Mouse (Mus musculus) cerebellum, adult 11-12 months (tissue): Measurements from ENCODE around the gene Gm973.

ENCODE experiments used
- DNase-seq: peaks from one replicate; pipeline ENCODE4 v3.0.0; 2022

The Gm973 gene

DNA sequence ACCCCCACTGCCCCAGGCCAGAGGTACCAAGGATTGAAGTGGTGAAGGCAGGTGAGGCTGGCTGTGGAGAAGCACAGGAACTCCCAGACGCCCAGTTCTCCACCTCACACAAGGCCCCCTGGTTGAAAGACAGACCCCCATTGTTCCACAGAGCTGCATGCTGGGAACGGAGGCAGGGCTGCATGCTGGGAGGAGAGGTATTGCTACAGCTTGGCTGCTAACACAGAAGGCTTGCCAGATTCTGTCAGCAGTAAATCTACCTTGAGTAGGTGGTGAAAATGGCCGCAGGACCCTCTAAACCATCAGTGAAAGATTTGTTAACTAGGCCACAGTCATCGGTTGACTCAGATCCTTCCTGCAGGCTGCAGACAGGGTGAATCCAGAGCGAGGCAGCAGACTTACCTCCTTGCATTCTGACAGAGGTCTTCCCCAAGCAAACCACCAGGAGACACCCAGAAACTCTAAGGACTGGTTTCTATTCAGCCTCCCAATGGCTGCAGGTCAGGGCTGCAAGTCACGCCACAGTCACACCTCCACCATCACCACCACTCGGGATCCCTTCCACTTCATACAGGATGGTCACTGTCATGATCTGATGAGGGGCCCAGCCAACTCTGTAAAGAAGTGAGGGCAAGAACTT, 33.1 kb downstream of the Gm973 start:
- no peak for DNase-seq

DNA sequence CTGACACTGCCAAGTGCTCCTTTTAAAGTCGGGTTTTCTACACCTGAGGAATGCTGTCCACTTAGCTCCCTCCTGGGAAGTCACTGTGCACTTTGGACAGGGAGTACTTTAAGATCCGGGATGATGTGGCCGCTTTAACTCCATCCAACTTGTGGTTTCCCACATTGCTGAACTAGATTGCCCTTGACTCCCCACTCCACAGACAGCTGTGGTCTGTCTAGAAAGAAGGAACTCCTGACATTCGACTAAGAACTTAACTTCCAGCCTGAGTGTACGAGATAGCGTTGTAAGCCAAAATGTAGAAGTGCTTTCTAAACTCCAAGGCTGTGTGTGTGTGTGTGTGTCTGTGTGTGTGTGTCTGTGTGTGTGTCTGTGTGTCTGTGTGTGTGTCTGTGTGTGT, 34.2 kb downstream of the Gm973 start:
- DNase-seq, result no peak

DNA sequence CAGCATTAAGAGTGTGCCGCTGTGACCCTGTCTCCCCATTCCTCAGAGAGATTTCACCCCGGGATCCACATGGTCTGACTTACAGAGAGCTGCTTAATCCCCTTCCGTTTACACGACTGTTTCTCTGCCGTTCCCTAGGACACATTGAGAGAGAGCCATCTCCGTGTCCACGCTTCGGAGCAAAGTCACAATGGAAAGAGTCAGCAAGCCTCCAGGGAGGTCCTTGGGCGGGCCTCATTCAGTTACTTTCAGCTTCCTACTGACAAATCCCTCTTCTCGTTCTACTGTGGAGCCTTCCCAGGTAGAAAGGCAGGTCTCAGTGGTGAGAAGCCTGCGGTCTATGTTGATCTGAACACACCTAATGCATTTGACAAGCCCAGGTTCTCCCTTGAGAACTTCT, 34.9 kb downstream of the Gm973 start:
- DNase-seq, result no peak

DNA sequence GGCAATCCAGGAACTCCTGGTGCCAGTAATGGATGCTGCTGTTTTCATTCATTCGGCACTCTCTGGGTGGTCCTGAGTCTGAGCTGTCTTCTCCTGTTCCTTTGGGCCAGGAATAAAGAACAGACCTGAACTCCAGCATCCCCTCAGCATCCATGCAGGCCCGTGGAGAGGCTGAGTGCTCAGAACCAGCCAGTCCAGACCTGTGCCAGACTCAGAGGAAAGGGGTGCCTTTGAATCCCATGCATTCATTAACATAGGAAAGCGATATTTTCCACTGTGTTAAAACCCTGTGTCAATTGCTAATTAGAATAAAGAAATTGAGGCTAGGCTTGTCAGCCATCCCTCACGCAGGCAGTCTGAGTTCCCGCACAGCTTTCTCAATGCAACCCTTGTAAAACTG, 37.6 kb downstream of the Gm973 start:
- DNase-seq, result no peak

DNA sequence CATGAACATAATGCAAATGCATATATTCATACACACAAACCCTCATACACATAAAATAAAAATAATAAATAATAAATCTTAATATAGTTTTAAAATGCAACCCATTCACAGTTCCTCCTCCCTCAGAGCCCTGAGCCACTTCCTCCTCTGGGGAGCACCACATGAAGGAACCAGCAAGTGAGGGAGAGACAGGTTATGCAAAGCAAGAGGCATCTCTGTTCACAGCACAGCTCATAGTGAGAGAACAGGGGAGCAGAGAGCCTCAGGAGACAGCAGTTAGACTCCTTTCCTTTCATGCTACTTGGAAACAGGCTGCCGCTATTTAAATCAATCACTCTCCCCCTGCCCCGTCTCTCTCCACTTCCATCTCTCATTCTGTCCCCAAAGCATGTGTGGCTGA, 47.5 kb downstream of the Gm973 start:
- DNase-seq, result no peak

DNA sequence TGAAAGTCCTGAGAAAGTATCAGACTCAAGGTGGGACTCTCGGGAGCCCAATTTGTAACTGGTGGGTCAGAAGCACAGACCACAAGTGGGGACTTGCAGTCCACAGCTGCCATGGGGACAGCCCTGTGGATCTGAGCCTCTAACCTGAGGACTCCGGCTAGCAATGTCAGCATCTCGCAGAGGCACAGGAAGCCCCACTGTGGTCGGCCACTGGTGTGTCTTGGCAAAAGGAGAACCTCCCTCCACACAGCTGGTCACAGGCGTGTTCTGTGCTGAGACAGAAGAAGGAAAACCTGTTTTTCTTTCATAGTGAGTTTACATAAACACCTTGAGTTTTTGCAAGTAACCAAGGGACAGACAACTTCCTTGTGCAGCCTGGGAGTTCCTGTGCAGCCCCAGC, 49.7 kb downstream of the Gm973 start:
- DNase-seq, result peak; percentile 43

DNA sequence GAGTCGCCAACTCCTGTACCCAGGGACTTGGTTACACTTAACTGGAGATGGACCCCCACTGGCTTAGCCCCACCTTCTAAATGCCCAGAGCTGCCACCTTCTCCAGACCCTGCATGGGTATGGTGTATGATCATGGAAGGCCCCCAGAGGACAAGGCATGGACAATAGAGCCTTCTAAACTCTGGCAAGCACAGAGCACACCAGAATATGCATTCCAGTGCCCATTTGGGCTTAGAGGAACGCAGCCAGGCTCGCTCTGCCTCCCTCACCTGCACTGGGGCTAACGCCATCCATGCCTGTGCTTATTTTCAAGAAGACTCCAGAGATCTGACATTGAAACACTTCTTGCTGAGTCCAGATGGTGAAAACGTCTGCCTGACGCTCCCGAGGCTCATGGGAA, 50.2 kb downstream of the Gm973 start:
- DNase-seq, result peak; percentile 51

DNA sequence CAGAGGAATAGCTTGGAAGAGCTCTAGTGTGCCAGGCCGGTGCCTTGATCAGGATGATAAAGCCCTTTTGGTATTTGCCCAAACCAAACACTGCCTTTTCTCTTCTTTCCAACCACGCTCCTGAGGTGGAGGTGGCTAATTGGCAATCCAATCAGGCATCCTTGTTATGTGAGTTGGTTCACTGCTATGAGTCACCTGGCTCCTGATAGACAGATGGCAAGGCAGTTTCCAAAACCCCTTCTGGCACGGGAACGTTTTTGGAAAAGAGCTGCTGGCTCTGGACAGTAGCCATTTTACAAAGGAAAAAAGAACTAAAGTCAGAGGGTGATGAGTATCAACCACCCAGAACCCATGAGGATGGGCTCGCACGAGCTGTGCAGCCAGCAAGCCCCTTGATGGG, 50.9 kb downstream of the Gm973 start:
- DNase-seq, result peak; percentile 92

DNA sequence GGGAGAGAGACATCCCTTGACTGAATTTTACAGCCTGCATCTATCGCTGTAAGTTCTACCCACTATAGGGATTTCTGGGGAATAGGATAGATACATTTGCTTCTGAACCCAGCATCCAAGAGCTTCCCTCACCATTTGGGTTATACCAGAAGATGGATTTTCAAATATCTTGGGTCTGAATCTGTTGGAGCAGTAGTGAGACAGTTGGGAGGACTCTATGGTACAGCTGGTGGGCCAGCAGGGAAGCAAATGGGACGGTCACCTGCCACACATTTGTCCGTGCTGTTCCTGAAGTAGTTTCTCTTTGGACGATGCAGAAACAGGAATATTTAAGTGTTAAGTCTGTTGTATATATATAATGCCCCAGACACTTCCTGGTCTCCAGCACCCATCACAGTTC, 51.5 kb downstream of the Gm973 start:
- DNase-seq, result peak; percentile 73

DNA sequence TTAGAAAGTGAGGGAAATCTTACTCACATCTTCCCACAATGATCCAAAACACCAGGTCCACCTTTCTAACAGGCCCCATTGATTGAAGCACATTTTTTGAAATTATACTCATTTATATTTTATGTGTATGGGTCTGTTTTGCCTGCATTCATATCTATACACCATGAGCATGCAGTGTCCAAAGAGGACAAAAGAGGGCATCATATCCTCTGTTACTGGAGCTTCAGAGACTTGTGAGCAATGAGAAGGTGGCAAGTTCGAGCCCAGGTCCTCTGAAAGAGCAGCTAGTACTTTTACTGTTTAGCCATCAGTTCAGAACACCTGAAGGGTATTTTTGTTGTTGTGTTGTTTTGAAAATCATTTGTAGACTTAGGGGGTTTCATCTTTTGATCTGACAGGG, 52.2 kb downstream of the Gm973 start:
- DNase-seq, result no peak

DNA sequence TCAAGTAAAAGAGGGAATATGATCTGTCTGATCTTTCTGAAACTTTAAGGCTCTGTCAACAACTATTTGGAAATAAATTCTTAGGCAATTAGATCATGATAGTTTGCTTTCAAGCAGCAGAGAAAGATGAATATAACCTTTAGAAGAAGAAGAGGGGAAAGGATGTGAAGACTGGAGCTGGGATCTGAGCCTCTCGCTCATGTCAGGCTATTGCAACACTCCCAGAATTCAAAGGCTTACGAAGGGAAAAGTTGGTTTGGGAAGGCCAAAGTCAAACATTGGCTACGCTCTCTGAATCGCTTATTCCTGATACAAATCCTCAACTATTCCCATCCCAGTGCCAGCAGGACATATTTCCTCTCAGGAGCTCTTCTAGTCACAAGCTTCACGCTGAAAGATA, 53.2 kb downstream of the Gm973 start:
- no peak for DNase-seq

DNA sequence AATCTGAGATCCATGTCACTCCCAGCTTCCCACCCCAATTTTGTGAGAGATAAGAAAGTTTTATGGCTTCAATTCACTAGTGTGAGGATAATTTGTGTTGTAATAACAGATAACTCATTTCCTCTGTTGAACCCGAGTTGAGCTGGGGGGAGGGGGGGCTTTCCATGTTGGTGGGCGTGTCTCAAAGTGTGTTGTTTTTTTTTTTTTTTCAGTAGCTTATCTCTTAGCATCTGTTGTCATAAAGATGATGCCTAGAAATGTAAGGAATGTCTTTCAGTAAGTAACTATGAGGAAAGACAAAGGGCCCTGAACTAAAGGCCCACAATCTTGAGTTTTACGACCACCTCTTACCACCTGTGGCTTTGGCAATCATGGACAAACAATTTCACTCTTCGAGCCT, 54.7 kb downstream of the Gm973 start:
- no peak for DNase-seq

DNA sequence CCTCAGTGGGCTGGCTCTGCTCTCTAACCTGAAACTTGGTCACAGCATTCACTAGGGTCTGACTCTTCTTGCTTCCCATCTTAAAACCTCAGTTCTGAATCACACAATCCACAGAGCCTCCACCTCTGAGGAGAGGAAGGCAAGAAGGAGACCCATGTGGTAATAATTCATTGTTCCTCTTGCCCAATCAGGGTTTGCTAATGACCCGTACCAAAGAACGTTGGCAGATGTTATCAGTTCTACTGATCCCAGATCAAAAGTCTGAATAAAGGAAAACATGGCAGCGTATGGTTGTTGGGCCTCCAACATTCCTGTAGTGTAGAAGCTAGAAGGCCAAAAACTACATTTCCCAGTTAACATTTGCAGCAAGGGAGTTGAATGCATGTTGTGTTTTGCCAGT, 55.4 kb downstream of the Gm973 start:
- no peak for DNase-seq

DNA sequence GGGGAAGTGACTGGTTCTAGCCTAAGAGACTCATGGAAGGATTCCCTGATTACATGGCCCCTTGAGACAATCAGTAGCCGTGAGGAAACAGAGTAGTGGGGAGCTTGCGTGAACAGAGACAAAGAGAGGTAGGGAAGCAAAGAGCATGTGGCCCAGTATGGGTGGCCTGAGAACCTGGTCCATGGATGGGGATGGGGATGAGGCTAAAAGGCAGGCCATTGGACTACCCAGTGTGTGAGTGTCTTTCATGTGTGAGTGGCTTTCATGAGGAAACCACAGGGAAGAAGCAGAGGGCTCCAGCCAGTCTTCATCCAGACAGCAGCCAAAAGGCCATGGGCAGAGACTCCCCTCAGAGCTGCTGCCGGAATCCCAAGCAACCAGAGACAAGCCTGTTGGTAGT, 57.8 kb downstream of the Gm973 start:
- DNase-seq, result no peak

DNA sequence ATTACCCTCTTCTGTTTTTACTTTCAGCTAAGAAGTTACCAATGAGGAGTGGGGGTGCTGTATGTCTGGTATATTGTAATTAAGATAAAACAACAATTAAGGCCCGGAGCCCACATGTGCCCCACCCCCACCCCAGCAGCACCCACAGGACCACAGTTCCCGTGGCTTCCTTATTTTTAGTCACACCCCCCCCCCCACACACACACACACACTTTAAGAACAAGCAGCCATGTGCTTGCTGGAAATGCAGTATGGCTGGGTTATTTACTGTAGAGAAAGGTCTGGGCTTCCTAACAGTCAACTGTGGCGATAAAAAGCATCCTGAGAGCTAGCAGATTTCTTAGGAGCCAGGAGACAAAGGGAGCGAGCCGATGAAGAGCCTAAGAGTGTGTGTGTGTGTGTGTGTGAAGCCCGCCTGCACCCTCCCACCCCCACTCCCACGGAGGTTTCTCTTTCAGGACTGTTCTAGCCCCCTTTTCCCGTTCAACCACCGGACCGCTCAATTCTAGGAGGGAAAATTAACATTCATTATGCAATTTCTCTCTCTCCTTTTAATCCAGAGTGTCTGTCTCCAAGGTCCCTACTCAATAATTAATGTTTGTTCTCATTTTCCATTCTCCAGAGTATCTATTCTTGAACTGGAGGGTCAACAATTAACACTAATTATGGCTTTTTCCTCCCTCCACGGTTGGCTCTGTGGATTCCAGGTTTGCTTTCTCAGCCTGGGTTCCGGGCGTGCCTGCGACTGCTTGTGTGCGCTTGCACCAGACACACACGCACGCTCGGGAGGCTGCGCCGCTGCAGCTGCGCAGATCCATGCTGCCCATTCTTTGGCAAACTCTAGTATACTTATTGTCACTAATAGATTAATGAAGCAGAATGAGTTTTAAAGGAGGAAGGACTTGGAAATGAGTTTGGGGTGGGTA, 58.5 kb downstream of the Gm973 start:
- no peak for DNase-seq

DNA sequence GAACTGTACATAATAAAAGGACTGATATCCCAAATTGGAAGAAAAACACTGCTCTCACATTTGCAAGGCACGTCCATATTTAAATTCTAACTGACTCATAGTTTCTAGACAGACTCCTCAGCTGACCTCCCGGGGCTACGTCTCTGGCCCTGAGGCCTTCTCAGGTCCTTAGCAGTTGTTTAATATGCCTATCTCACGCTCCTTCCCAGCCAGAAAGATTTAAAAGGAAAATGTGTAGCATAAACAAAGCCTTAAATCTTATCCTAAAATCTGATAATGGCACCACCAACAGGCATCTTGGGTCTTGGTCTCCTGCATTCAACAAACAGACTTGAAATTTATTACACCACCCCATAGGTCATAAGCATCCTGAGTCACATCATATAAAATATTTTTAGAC, 62.7 kb downstream of the Gm973 start:
- no peak for DNase-seq

DNA sequence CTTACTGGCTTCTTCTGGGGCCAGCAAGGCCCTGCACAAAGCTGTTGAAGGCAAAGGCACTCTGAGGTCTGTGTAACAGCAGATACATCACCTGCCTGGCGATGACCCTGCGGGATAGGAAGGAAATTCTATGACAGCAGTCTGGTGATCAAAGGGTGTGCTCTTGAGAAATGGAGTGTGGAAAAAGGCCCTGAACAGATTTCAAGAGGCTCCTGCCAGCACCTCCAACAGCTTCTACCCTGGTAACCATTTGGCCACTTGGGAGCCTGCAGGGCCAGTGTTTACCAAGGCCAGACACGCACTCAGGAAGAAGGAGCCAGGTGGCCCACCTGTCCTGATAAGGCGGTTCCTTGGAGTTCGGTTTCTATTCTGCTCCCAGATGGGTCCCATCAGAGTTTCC, 63.3 kb downstream of the Gm973 start:
- peak; percentile 80 for DNase-seq

DNA sequence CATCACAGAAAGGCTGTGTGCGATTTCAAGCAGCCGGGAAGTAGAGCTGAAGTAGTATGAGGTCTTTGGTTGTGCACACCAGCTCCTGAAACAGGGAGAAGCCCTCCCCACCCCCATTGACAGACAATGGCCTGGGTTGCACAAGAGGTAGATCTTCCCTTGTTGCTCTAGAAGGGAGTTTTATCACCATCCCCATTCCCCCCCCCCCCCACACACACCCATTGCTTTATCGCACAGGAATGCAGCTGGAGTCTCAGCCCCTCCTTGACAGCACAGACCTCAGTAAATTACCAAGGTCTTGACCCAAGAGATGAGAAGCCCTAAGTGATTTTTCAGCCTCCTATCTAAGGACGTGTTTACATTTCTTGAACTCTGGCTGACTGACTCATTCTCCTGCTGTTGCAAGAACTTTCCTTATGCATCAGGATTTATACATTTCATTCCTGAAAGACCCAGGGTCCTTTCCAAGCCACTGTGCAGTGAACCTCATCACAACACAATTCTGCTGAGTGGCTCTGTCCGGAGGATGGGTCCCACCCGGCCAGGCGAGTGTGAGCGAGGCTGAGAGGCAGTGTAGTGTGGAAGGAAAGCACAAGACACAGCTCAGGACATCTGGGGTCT, 64.2 kb downstream of the Gm973 start:
- no peak for DNase-seq

DNA sequence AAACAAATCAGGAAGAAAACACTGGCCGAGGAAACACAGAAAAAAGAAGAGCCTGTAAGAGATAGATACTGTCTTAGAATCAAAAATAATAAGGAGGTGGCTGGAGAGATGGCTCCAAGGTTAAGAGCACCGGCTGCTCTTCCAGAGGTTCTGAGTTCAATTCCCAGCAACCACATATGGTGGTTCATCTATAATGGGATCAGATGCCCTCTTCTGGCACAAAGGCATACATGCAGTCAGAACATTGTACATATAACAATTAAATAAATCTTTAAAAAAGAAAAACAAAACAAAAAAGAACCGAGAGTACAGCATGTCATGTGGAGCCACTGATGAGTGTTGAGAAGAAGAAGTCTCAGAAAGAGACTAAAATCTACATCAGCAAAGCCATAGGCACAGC, 64.8 kb downstream of the Gm973 start:
- no peak for DNase-seq

DNA sequence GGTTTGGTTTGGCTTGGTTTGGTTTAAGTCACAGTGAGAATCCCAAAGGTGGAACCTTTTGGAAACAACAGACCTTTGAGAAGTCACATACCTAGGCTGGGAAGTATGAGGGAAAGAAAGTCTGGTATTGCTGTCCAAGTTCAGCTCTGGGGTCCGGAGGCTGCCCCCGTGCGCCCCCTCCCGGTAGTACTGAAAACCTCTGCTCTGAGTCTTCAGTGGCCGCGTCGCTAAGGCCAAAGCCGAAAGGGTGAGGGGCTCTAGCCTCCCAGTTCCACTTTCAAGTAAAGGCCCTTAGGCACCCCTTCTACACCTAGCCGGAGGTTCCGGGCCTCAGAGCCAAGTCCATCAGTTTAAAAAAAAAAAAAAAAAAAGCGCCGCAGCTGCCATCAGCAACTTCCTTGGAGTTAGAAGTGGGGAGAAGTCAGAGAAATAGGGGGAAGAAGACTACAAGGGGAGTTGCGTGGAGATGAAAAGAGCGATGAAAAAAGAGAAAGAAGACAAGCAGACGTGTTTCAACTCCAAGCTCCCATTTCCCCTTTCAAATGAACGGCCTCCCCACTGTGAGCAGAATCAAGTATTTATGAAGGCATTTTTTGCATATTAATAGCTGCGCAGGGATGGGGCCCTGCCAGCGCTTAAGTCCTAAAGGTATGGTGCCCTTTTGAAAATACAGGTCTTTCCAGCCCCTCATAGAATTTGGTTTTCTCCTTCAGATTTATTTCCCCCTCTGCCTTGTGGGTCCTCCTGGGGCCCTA, 68.8 kb downstream of the Gm973 start:
- peak; percentile 67 for DNase-seq

DNA sequence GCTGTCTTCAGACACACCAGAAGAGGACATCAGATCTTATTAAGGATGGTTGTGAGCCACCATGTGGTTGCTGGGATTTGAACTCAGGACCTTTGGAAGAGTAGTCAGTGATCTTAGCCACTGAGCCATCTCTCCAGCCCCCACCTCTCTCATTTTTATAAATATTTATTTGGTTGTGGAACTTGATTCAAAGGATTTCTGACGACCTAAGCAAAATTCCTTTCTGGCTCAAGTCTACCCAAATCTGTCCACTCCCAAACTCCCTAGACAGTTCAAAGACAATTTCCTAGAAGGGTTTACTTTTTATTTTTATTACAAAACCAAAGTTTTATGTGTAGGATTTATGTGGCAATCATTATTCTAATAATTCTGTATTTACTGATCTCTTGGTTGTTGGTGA, 73.2 kb downstream of the Gm973 start:
- DNase-seq, result no peak

DNA sequence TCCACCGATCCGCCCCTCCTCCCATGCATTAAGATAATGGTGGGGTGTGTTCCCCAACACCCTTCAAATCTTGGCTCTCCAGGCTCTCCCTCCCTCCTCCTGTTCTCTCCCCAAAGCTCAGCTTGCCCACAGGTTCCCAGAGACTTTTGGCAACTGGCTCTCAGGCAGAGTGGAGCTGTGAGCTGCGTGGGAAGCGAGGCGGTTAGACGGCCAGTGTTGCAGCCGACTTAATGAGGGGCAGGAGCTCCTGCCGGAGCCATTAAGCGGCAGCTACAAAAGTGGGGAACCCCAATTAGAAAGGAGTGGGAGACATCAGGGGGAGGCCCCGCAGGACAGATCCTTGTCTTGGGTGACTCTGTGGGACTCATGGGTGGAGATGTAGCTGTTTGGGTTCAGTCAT, 76.3 kb downstream of the Gm973 start:
- no peak for DNase-seq

DNA sequence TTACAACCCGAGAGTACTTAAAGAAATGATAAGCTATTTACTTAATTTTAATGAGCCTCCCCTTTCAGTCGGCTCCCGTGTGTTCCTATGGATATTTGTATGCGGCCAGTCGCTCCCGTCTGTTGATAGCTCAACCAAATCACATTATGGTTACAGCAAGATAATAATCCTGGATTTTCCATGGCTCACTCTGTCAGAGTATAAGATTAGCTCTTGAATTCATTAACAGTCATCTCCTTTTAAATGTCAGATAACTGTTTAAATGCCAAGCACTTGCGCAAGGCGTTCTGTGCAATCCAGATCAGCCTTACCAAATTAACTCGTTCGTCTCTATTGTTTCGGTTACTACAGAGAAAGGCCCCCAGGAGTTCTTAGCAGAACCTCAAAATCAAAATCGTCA, 76.8 kb downstream of the Gm973 start:
- DNase-seq, result no peak
